Comparison of ENCODE assay signal across 15 mouse cellular contexts in the genomic region with DNA sequence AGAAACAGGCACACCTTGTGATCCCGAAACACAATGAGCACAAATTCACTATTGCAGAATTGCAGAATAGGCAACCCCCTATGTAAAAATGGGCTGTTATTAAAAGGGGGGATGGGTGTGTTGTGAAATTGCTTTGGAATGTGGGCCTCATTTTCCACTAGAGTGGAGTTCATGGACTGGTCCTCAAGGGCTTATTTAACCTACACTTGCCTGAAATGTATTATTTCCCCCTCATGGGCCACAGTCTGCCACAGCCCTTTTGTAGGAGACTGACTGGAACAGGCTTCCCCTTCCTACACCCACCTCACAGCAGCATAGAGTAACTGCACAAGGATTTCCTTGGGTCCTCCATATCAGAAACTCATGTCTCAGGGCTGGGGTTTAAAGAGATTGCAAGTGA.
"Had no signal": no experiment of that assay in that cellular context is flagged by ENCODE, and none has a peak within 500 bp of the region (broad histone marks: within the 10 kb centered on the region; RNA-seq: fewer than 3 reads in every experiment).

No protein-coding gene starts in this region.

- H3K27me3 ChIP-seq: stomach, embryonic 15.5 days had no signal

- H3K4me1 ChIP-seq: stomach, embryonic 15.5 days had no signal

- H3K4me2 ChIP-seq: midbrain, embryonic 12.5 days; stomach, embryonic 15.5 days had no signal

- ATAC-seq: lung, postnatal 0 days; midbrain, embryonic 16.5 days had no signal

- H3K36me3 ChIP-seq: midbrain, embryonic 12.5 days; stomach, embryonic 15.5 days had no signal

- DNase-seq: kidney, adult 11 months; kidney, adult 9 months; kidney, postnatal 36 days; liver; lung, adult 18-20 months; lung, postnatal 4 days; thymus, adult 2 months; thymus, postnatal 25 days had no signal

- H3K9me3 ChIP-seq: midbrain, embryonic 12.5 days; stomach, embryonic 15.5 days had no signal

- H3K27ac ChIP-seq: kidney, postnatal 0 days; layer of hippocampus, adult 2 months; liver, embryonic 14.5 days; midbrain, embryonic 12.5 days; stomach, embryonic 15.5 days had no signal

- H3K4me3 ChIP-seq: layer of hippocampus, adult 2 months; midbrain, embryonic 12.5 days; stomach, embryonic 15.5 days had no signal

- H3K9ac ChIP-seq: liver, embryonic 14.5 days; midbrain, embryonic 12.5 days; stomach, embryonic 15.5 days had no signal
